Mouse (Mus musculus) stomach, embryonic 16.5 days (tissue): ENCODE measurements around the gene Hjurp. TPM values are rescaled to one million over a fixed set of nuclear protein-coding genes. Genes with fewer than 3 reads are reported as not detected.
A peak's percentile ranks its signal among the peaks of the same experiment; 100 is the strongest.

Source experiments
- ATAC-seq: fragments of 200-750 bp; cut with Nextera tagmentation; 2 replicates; pipeline ENCODE4 v1.8.0; 2017; ENCODE audit warnings: moderate number of reproducible peaks, moderate TSS enrichment; ENCODE audit not compliant: insufficient read depth, low FRiP score
- H3K27ac ChIP-seq: fragments of 300-500 bp; sonication (generic); 2 replicates; pipeline ENCODE4 v1.5.1; 2014; ENCODE audit warnings: low read length
- H3K27me3 ChIP-seq: fragments of 300-500 bp; sonication (generic); 2 replicates; pipeline ENCODE4 v1.6.1; 2014; ENCODE audit warnings: low read length, control low read depth, mixed read lengths; ENCODE audit not compliant: control insufficient read depth, insufficient read depth
- H3K36me3 ChIP-seq: fragments of 300-500 bp; sonication (generic); 2 replicates; pipeline ENCODE4 v1.6.1; 2014; ENCODE audit warnings: low read length; ENCODE audit not compliant: control insufficient read depth, insufficient read depth
- H3K4me1 ChIP-seq: fragments of 300-500 bp; sonication (generic); 2 replicates; pipeline ENCODE4 v1.6.1; 2014; ENCODE audit warnings: low read length, control low read depth, mixed read lengths; ENCODE audit not compliant: control insufficient read depth, insufficient read depth
- H3K4me2 ChIP-seq: fragments of 300-500 bp; sonication (generic); 2 replicates; pipeline ENCODE4 v1.6.1; 2014; ENCODE audit warnings: low read depth, low read length, mixed read lengths
- H3K4me3 ChIP-seq: fragments of 300-500 bp; sonication (generic); replicated peaks from 2 replicates; pipeline ENCODE4 v1.5.1; 2014; ENCODE audit warnings: mild to moderate bottlenecking, low read length
- H3K9ac ChIP-seq: fragments of 300-500 bp; sonication (generic); 2 replicates; pipeline ENCODE4 v1.6.1; 2014; ENCODE audit warnings: low read length
- H3K9me3 ChIP-seq: fragments of 300-500 bp; sonication (generic); replicated peaks from 2 replicates; pipeline ENCODE4 v1.6.1; 2016; ENCODE audit warnings: low read length, control low read depth; ENCODE audit not compliant: control insufficient read depth
- WGBS: fragments of 180-500 bp; shearing (Covaris S2); extraction: QIAGEN DNeasy Blood & Tissue Kit; methylation state at CpG from one replicate; pipeline ENCODE4 v1.1.7; 2014; 5-methylcytosine and 5-hydroxymethylcytosine counted together
- polyA plus RNA-seq: library from polyadenylated mRNA; unstranded; fragments of >200 nt; fragmentation: Nextera tagmentation; extraction: Ambion mirVana; gene quantifications from 2 replicates; pipeline ENCODE4 v1.2.1, GENCODE M21; 2015

Hjurp gene
- polyA plus RNA-seq, 1 experiment from 2014 or later = 169 TPM

- no peaks in the 10 kb centered on the region for H3K27me3 ChIP-seq
- 0 out of 2 replicates have a peak, but pooled peaks cover 1% of the 10 kb centered on the region for H3K4me1 ChIP-seq
- H3K9ac ChIP-seq = no peak overlapping the region
- no peaks in the 10 kb centered on the region for H3K36me3 ChIP-seq
- H3K27ac ChIP-seq = no peak overlapping the region
- 0 out of 2 replicates have a peak, but pooled peaks cover 3% of the 10 kb centered on the region for H3K9me3 ChIP-seq
- no peak overlapping the region for H3K4me2 ChIP-seq
- no peak overlapping the region for H3K4me3 ChIP-seq
- whole genome bisulfite sequencing = 61% methylated on average over 10 of the region's 10 CpGs
- peak; percentile 12; the same call in 1 of the 2 replicates for ATAC-seq
Observed at GRCm38 (mm10) chr1:88284228-88284945, 7.0 kb upstream of the Hjurp start.

- 0 out of 2 replicates have a peak, but pooled peaks cover 3% of the 10 kb centered on the region for H3K9me3 ChIP-seq
- H3K27ac ChIP-seq = no peak overlapping the region
- 0 out of 2 replicates have a peak, but pooled peaks cover 5% of the 10 kb centered on the region for H3K4me1 ChIP-seq
- H3K4me3 ChIP-seq = no peak overlapping the region
- H3K4me2 ChIP-seq = no peak overlapping the region
- WGBS = 79% methylated on average over 15 of the region's 15 CpGs
- no peaks in the 10 kb centered on the region for H3K27me3 ChIP-seq
- no peaks in the 10 kb centered on the region for H3K36me3 ChIP-seq
- no peak for ATAC-seq
- H3K9ac ChIP-seq = no peak overlapping the region
Observed at GRCm38 (mm10) chr1:88283376-88284227, 6.2 kb upstream of the Hjurp start.

- Histone ChIP-seq H3K36me3 (no peaks in the 10 kb centered on the region), H3K4me2 (no peak overlapping the region), H3K4me1 (0 out of 2 replicates have a peak, but pooled peaks cover 10% of the 10 kb centered on the region), H3K9me3 (0 out of 2 replicates have a peak, but pooled peaks cover 2% of the 10 kb centered on the region), H3K27me3 (no peaks in the 10 kb centered on the region), H3K27ac (no peak overlapping the region), H3K4me3 (no peak overlapping the region), H3K9ac (no peak overlapping the region)
- WGBS = 60% methylated on average over 3 of the region's 3 CpGs
- ATAC-seq = no peak
Observed at GRCm38 (mm10) chr1:88282301-88282700, 4.9 kb upstream of the Hjurp start.

- peak; percentile 5; the same call in 1 of the 2 replicates for ATAC-seq
Observed at GRCm38 (mm10) chr1:88280006-88280690, 2.7 kb upstream of the Hjurp start.

GRCm38 (mm10) chr1:88279111-88280005 is 1.9 kb upstream of the Hjurp start:
- H3K4me1 ChIP-seq = peaks cover 30% of the 10 kb centered on the region
- H3K4me2 ChIP-seq = peak overlapping the region; percentile 3
- no peak overlapping the region for H3K9ac ChIP-seq
- no peak overlapping the region for H3K27ac ChIP-seq
- WGBS = 49% methylated on average over 9 of the region's 9 CpGs
- no peaks in the 10 kb centered on the region for H3K27me3 ChIP-seq
- H3K9me3 ChIP-seq = no peaks in the 10 kb centered on the region
- peaks cover 7% of the 10 kb centered on the region for H3K36me3 ChIP-seq
- H3K4me3 ChIP-seq = no peak overlapping the region
- peak; percentile 1; the same call in 1 of the 2 replicates for ATAC-seq

More at GRCm38 (mm10) chr1:88280006-88280690, 2.7 kb upstream of the Hjurp start:
- Histone ChIP-seq H3K9ac (no peak overlapping the region), H3K4me1 (peaks cover 29% of the 10 kb centered on the region), H3K27ac (peak overlapping the region; percentile 4; the same call in 1 of the 2 replicates), H3K36me3 (peaks cover 3% of the 10 kb centered on the region; the same call in 1 of the 2 replicates), H3K4me3 (no peak overlapping the region), H3K4me2 (peak overlapping the region; percentile 6), H3K9me3 (no peaks in the 10 kb centered on the region), H3K27me3 (no peaks in the 10 kb centered on the region)
- WGBS = 61% methylated on average over 15 of the region's 15 CpGs

GRCm38 (mm10) chr1:88277818-88278511 is 532 bp upstream of the Hjurp start:
- WGBS = 65% methylated on average over 18 of the region's 18 CpGs
- Histone ChIP-seq H3K27me3 (no peaks in the 10 kb centered on the region), H3K27ac (no peak overlapping the region), H3K9me3 (no peaks in the 10 kb centered on the region), H3K4me3 (peak overlapping the region; percentile 56), H3K4me2 (peak overlapping the region; percentile 66), H3K9ac (peak overlapping the region; percentile 80), H3K4me1 (peaks cover 30% of the 10 kb centered on the region), H3K36me3 (peaks cover 19% of the 10 kb centered on the region)
- ATAC-seq = no peak

GRCm38 (mm10) chr1:88276524-88277097 is 822 bp downstream of the Hjurp start:
- H3K27ac ChIP-seq = peak overlapping the region; percentile 84
- H3K4me3 ChIP-seq = peak overlapping the region; percentile 56
- H3K9me3 ChIP-seq = no peaks in the 10 kb centered on the region
- WGBS = 17% methylated on average over 10 of the region's 10 CpGs
- H3K36me3 ChIP-seq = peaks cover 24% of the 10 kb centered on the region
- ATAC-seq = peak; percentile 14
- H3K4me2 ChIP-seq = peak overlapping the region; percentile 66
- no peaks in the 10 kb centered on the region for H3K27me3 ChIP-seq
- peaks cover 30% of the 10 kb centered on the region for H3K4me1 ChIP-seq
- peak overlapping the region; percentile 80 for H3K9ac ChIP-seq
